Mouse (Mus musculus) testis, adult 2 months (tissue): ENCODE results near the gene Tll2. TPM values are rescaled to one million over a fixed set of nuclear protein-coding genes. Genes with fewer than 3 reads are reported as not detected.

ENCODE experiments used
- H3K27ac ChIP-seq: fragments of 200-500 bp; 2 replicates; pipeline ENCODE4 v1.5.1; 2012; ENCODE audit warnings: low read depth, low read length; ENCODE audit not compliant: control insufficient read depth, insufficient read depth
- H3K27me3 ChIP-seq: fragments of 200-500 bp; 2 replicates; pipeline ENCODE4 v1.6.1; 2012; ENCODE audit warnings: mild to moderate bottlenecking, low read length, moderate library complexity; ENCODE audit not compliant: control insufficient read depth, insufficient read depth
- H3K36me3 ChIP-seq: fragments of 200-500 bp; 2 replicates; pipeline ENCODE4 v1.6.1; 2012; ENCODE audit warnings: mild to moderate bottlenecking, low read length; ENCODE audit not compliant: control insufficient read depth, insufficient read depth
- H3K4me1 ChIP-seq: fragments of 200-500 bp; 2 replicates; pipeline ENCODE4 v1.6.1; 2012; ENCODE audit warnings: low read length; ENCODE audit not compliant: control insufficient read depth, insufficient read depth
- H3K4me3 ChIP-seq: fragments of 200-500 bp; 2 replicates; pipeline ENCODE4 v1.5.1; 2012; ENCODE audit warnings: low read depth, mild to moderate bottlenecking, low read length, moderate library complexity, mixed read lengths; ENCODE audit not compliant: control insufficient read depth
- CTCF ChIP-seq: fragments of 200-500 bp; IDR thresholded peaks from 2 replicates; pipeline ENCODE4 v1.5.1; 2012; ENCODE audit warnings: low read depth, mild to moderate bottlenecking, inconsistent platforms, low read length, moderate library complexity; ENCODE audit not compliant: control insufficient read depth, insufficient read depth, insufficient replicate concordance
- POLR2A ChIP-seq: fragments of 200-500 bp; IDR thresholded peaks from 2 replicates; pipeline ENCODE4 v1.6.1; 2012; ENCODE audit warnings: low read depth, mild to moderate bottlenecking, inconsistent platforms, low read length, moderate library complexity; ENCODE audit not compliant: control insufficient read depth
- polyA plus RNA-seq: library from polyadenylated mRNA; depleted of rRNA; stranded (reverse); fragments of >200 nt; gene quantifications from 2 replicates; pipeline ENCODE4 v1.2.3, GENCODE M21; 2012; rRNA removed

Gene Tll2
- 0.32 and 0.40 TPM in 2 replicates for polyA plus RNA-seq

GRCm38 (mm10) chr19:41206811-41207344 is at the start of gene Tll2:
Gene Tll2, minus strand, starts transcription at chr19:41206835.
- no peaks in the 10 kb centered on the region for H3K27me3 ChIP-seq
- no peak within 1 kb of the TSS for H3K27ac ChIP-seq
- H3K4me3 ChIP-seq: peak within 1 kb of the TSS; percentile 6
- TF ChIP-seq CTCF: no peak
- TF ChIP-seq POLR2A: no peak
- H3K36me3 ChIP-seq: no peaks in the 10 kb centered on the region
- H3K4me1 ChIP-seq: peaks cover 10% of the 10 kb centered on the region

GRCm38 (mm10) chr19:41254584-41254983 is 47.9 kb upstream of the Tll2 start:
- Histone ChIP-seq H3K27ac (no peak overlapping the region), H3K36me3 (no peaks in the 10 kb centered on the region)
- TF ChIP-seq CTCF (no peak), POLR2A (no peak)

DNA sequence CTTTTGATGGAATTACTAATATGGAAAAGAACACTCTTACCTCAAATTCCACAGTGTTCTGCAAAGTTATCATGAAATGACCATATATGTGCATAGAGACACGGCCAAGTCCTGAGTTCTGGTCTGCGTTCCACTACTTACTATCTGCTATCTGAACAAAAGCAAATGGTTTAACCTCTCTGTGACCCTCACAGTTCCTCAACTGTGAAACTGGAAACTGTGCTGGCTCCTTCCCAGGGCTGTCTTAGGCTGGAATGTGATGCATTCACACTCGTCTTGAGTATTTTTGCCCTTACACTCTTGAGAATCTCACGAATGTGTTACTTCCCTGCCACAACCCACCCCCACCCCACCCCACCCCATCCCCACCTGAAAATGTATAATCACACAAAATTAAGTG is 42.3 kb upstream of the Tll2 start:
- Histone ChIP-seq H3K4me3 (no peak overlapping the region), H3K36me3 (peaks cover 1% of the 10 kb centered on the region; the same call in 1 of the 2 replicates), H3K27me3 (no peaks in the 10 kb centered on the region), H3K4me1 (no peaks in the 10 kb centered on the region), H3K27ac (no peak overlapping the region)
- TF ChIP-seq POLR2A: no peak
- TF ChIP-seq CTCF: no peak

More at GRCm38 (mm10) chr19:41254584-41254983, 47.9 kb upstream of the Tll2 start:
- Histone ChIP-seq H3K4me3 (no peak overlapping the region), H3K27me3 (no peaks in the 10 kb centered on the region), H3K4me1 (no peaks in the 10 kb centered on the region)

- TF ChIP-seq CTCF: no peak
- TF ChIP-seq POLR2A: no peak
- Histone ChIP-seq H3K27me3 (no peaks in the 10 kb centered on the region), H3K4me1 (no peaks in the 10 kb centered on the region), H3K36me3 (peaks cover 1% of the 10 kb centered on the region; the same call in 1 of the 2 replicates), H3K4me3 (no peak overlapping the region), H3K27ac (no peak overlapping the region)
These were observed 41.6 kb upstream of the Tll2 start for GRCm38 (mm10) chr19:41248271-41248670.

DNA sequence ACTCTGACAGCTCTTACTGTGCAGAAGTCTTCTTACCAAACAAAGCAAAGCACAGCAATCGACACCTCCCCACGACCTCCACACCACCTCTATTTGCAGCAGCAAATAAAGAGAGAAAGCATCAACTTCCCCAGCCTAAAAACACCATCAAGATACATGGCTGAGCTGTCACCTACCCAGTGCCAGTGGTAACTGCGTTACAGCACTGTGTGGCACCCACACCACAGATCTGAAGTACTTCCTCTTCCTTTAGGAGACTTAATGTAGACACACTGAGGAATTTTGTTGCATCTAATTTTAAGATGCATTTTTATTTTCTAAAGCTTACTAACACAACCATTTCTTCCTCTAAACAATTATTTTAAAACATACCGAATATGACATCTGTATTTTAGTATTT is 39.6 kb upstream of the Tll2 start:
- no peak for TF ChIP-seq POLR2A
- no peak for TF ChIP-seq CTCF
- Histone ChIP-seq H3K27ac (no peak overlapping the region), H3K36me3 (peaks cover 1% of the 10 kb centered on the region; the same call in 1 of the 2 replicates), H3K4me3 (no peak overlapping the region), H3K27me3 (no peaks in the 10 kb centered on the region), H3K4me1 (no peaks in the 10 kb centered on the region)

- no peaks in the 10 kb centered on the region for H3K27me3 ChIP-seq
- peaks cover 3% of the 10 kb centered on the region; the same call in 1 of the 2 replicates for H3K36me3 ChIP-seq
- H3K4me1 ChIP-seq: no peaks in the 10 kb centered on the region
- TF ChIP-seq CTCF (no peak), POLR2A (no peak)
- no peak overlapping the region for H3K27ac ChIP-seq
- no peak overlapping the region for H3K4me3 ChIP-seq
These were observed 37.9 kb upstream of the Tll2 start for GRCm38 (mm10) chr19:41244581-41244980.

GRCm38 (mm10) chr19:41241997-41242396 is 35.4 kb upstream of the Tll2 start:
- Histone ChIP-seq H3K4me1 (no peaks in the 10 kb centered on the region), H3K36me3 (peaks cover 3% of the 10 kb centered on the region; the same call in 1 of the 2 replicates), H3K27ac (no peak overlapping the region), H3K27me3 (no peaks in the 10 kb centered on the region), H3K4me3 (no peak overlapping the region)
- TF ChIP-seq CTCF (no peak), POLR2A (no peak)

- no peak overlapping the region for H3K4me3 ChIP-seq
- TF ChIP-seq CTCF (no peak), POLR2A (no peak)
- H3K27me3 ChIP-seq: no peaks in the 10 kb centered on the region
- no peaks in the 10 kb centered on the region for H3K4me1 ChIP-seq
- H3K27ac ChIP-seq: no peak overlapping the region
- H3K36me3 ChIP-seq: no peaks in the 10 kb centered on the region; the same call in 1 of the 2 replicates
These were observed 27.1 kb upstream of the Tll2 start for GRCm38 (mm10) chr19:41233698-41234097.
